Mouse (Mus musculus): Measurements from ENCODE around the gene Trappc2l. TPM values are rescaled to one million over a fixed set of nuclear protein-coding genes. Genes with fewer than 3 reads are reported as not detected.

Trappc2l gene
- polyA plus RNA-seq, 1 experiment from 2014 or later = 26.7 TPM

DNA sequence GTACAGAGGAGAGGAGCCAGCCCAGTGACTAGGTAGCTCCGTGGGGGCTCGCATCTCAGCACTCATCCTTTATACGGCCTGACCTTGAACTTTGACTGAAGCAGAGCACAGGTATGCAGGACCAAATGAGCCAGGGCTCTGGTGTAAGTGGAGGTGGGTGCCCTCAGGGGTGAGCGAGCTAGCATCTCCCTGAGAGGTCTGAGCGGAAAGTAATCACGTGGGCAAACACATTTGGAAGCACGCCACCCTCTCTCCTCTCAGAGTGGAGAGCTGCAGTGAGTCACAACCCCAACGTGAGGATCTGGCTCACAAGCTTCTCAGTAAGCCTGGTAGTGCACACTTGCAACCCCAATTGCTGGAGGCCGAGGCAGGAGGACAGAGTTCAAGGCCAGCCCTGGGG lies 30.6 kb downstream of the Trappc2l start:
- WGBS (ENCODE audit: insufficient replicate concordance) = 77% methylated on average over 9 of the region's 9 CpGs
- no peaks in the 10 kb centered on the region for H3K9me3 ChIP-seq (replicated peaks)
- ATAC-seq (ENCODE audit: low read depth) (no peak), DNase-seq (no peak)
- H3K27ac ChIP-seq = no peak overlapping the region
- H3K27me3 ChIP-seq = no peaks in the 10 kb centered on the region
- H3K4me1 ChIP-seq (replicated peaks) = peaks cover 28% of the 10 kb centered on the region
- H3K36me3 ChIP-seq = peaks cover 74% of the 10 kb centered on the region
- H3K4me3 ChIP-seq (replicated peaks) = no peak overlapping the region
- no peak overlapping the region for H3K9ac ChIP-seq
- no peak overlapping the region for H3K4me2 ChIP-seq

DNA sequence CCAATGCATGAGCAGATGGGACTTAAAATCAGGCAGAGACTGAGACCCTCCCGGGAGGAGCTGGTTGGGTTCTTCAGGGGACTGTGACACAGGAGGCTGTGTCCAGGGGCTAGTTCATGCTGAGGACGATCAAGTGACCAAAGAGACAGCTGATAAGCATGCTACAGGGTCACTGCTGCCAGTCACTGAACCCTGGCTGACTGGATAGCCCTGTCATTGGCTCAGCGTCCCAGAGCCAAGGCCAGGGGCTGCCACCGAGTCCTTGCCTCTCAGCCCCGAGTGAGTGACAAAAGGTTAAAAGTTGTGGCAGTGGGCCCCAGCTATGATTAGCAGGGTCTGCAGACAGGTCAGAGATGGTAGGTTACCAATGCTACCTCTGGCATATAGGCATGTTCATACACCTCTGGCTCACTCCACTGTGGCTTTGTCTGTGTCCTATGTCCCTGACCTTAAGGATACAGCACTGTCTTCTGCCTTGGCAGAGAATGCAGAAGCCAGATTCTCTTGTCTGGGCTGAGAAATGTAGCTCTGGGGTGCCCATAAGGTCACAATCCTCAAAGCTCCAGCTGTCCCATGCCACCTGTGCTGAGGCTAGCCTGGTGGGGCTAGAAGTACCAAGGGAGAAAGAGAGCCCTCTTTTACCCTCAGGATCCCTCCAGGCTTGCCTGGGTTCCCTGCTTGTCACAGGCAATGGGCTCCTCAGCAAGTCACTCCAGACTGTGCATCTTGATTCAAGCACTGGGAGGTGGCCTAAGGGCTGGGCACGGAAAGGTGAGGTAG lies 32.9 kb downstream of the Trappc2l start:
- Histone ChIP-seq H3K4me2 (no peak overlapping the region), H3K9ac (no peak overlapping the region), H3K4me3 (replicated peaks) (no peak overlapping the region), H3K27ac (no peak overlapping the region), H3K9me3 (replicated peaks) (no peaks in the 10 kb centered on the region), H3K36me3 (peaks cover 73% of the 10 kb centered on the region), H3K4me1 (replicated peaks) (peaks cover 11% of the 10 kb centered on the region; the same call in 1 of the 2 replicates), H3K27me3 (no peaks in the 10 kb centered on the region)
- no peak for ATAC-seq (ENCODE audit: low read depth)
- DNase-seq = no peak
- 71% methylated on average over 6 of the region's 6 CpGs for WGBS (ENCODE audit: insufficient replicate concordance)

DNA sequence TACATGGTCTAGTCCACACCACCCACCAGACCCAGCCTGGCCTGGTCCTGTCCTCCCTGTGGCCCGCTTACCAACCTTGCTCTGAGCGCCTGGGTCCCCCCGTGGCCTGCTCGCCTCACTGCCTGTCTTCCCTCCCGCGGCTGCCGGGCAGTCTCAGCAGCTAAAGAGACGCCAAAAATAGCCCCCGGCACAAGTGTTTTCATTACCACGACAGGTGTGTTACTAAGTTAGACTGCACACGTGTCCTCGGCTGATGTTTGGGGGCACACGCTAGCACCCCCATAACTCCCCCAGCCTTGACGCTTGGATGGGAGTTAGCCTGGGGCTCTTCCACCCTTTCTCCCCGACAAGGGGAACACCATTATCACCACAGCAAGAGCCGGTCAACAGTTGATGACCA lies 34.9 kb downstream of the Trappc2l start:
- ATAC-seq (ENCODE audit: low read depth) (no peak), DNase-seq (no peak)
- WGBS (ENCODE audit: insufficient replicate concordance) = 86% methylated on average over 16 of the region's 16 CpGs
- H3K4me3 ChIP-seq (replicated peaks) = no peak overlapping the region
- no peak overlapping the region for H3K9ac ChIP-seq
- H3K36me3 ChIP-seq = peaks cover 69% of the 10 kb centered on the region
- no peak overlapping the region for H3K4me2 ChIP-seq
- H3K27me3 ChIP-seq = no peaks in the 10 kb centered on the region
- no peak overlapping the region for H3K27ac ChIP-seq
- no peaks in the 10 kb centered on the region for H3K9me3 ChIP-seq (replicated peaks)
- no peaks in the 10 kb centered on the region for H3K4me1 ChIP-seq (replicated peaks)

DNA sequence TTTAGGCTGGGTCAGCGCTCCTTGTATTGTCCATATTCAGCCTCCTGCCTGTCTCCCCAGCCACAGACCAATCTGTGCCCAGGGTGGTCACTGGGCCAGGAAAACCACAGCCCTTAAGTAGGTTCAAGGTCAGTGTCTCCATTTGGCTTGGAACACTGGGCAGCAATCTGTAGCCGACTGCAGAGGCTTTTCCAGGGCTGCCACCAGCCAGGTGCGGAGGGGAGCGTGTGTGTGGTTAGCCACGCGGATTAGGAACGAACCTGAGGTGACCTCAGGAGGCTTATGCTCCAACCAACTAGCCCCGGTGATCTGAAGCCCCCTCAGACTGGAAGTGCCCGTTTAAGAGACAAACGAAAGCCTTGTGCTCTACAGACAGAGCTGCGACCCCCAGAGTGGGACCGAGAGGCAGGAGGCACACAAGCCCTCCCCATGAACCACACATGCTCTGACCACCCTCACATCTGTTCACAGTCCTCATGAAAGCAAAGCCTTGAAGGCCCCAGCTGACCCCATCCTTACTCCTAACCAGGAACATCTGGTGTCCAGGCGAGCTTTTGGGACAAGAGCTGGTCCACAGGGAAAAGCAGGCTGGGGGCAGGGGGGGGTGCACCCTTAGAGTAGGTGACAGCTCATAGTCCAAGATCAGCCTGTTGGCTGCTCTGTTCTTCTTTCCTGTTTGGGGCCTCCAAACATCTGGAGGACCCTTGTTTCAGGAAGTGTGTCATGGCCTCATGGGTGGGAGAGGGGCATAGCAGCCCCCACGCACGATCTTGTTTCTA lies 36.9 kb downstream of the Trappc2l start:
- DNase-seq (no peak), ATAC-seq (ENCODE audit: low read depth) (no peak)
- no peaks in the 10 kb centered on the region for H3K9me3 ChIP-seq (replicated peaks)
- WGBS (ENCODE audit: insufficient replicate concordance) = 79% methylated on average over 15 of the region's 15 CpGs
- no peaks in the 10 kb centered on the region for H3K4me1 ChIP-seq (replicated peaks)
- H3K36me3 ChIP-seq = peaks cover 51% of the 10 kb centered on the region
- H3K27me3 ChIP-seq = no peaks in the 10 kb centered on the region
- no peak overlapping the region for H3K27ac ChIP-seq
- H3K4me3 ChIP-seq (replicated peaks) = no peak overlapping the region
- H3K4me2 ChIP-seq = no peak overlapping the region
- no peak overlapping the region for H3K9ac ChIP-seq

DNA sequence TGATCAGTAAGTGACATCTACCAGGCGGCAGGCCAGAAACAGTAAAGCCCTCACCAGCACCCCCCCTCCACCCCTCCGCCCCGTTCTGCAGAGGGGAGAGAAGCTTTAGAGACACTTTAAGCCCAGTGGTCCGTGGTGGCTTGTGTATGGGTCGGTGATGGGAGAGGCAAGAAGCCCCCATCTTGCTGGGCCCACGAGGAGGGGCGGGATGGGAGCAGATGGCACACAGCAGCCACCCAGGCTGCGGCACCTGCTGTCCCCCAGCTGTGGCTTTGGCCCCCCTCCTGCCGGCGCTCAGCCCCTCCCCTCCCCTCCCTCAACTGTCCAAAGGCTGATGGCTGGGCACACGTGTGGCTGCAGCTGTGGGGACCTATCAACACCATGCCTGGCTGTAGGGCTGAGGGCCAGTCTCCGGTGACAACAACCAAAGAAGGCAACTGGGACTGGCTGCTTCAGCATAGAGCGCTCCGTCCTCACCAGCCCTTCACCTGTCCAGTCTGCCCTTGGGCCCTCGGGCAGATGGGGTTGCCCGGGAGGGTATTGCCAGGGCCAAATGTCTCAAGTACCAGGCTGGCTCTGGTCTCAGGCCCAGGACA lies 40.0 kb downstream of the Trappc2l start:
- Histone ChIP-seq H3K9ac (no peak overlapping the region), H3K4me3 (replicated peaks) (no peak overlapping the region), H3K36me3 (peaks cover 49% of the 10 kb centered on the region), H3K27ac (no peak overlapping the region), H3K27me3 (no peaks in the 10 kb centered on the region), H3K4me2 (no peak overlapping the region), H3K4me1 (replicated peaks) (peaks cover 10% of the 10 kb centered on the region; the same call in 1 of the 2 replicates), H3K9me3 (replicated peaks) (no peaks in the 10 kb centered on the region)
- ATAC-seq (ENCODE audit: low read depth) (no peak), DNase-seq (no peak)
- WGBS (ENCODE audit: insufficient replicate concordance) = 74% methylated on average over 16 of the region's 16 CpGs

DNA sequence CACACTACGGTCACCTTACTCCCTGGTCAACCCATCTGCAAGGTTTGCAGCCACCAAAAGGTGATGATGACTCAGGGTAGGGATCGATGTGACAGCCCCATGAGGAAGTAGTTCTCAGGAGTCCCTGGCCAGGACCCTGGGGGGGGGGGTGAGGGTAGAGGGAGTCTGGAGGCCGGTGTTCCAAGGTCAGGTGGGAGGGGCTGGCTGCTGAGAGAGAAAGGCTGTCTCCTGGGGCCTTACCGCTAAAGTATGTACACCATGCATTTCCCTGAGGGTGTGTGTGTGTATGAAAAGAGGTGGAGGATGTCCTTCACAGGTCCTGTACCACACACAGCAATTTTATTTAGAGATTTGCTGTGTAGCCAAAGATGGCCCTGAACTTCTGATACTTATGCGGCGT lies 41.2 kb downstream of the Trappc2l start:
- Histone ChIP-seq H3K9me3 (replicated peaks) (no peaks in the 10 kb centered on the region), H3K9ac (no peak overlapping the region), H3K36me3 (peaks cover 39% of the 10 kb centered on the region), H3K4me1 (replicated peaks) (peaks cover 10% of the 10 kb centered on the region; the same call in 1 of the 2 replicates), H3K27me3 (no peaks in the 10 kb centered on the region), H3K4me3 (replicated peaks) (no peak overlapping the region), H3K27ac (no peak overlapping the region), H3K4me2 (no peak overlapping the region)
- ATAC-seq (ENCODE audit: low read depth) (no peak), DNase-seq (no peak)
- WGBS (ENCODE audit: insufficient replicate concordance) = 69% methylated on average over 6 of the region's 6 CpGs

DNA sequence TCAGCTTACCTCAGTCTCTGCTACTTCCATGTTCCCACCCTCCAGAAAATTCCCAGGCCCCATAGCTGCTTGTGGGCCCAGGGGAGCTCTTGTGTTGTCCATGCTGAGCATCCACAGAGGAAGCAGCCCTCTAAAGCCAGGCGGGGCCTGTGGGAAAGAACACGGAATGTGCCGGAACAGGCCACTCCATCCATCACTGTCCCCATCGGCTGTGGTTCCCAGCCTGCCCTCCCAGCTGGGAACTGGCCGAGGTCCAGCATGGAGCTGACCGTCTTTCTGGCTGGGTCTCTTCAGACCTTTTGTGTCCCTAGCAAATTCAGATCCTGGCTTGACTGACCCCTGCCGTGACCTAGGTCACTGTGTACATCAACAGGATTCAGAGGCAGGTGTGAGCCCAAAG lies 43.3 kb downstream of the Trappc2l start:
- Histone ChIP-seq H3K9me3 (replicated peaks) (no peaks in the 10 kb centered on the region), H3K4me2 (no peak overlapping the region), H3K9ac (no peak overlapping the region), H3K36me3 (peaks cover 33% of the 10 kb centered on the region), H3K4me1 (replicated peaks) (peaks cover 10% of the 10 kb centered on the region; the same call in 1 of the 2 replicates), H3K27ac (no peak overlapping the region), H3K4me3 (replicated peaks) (no peak overlapping the region), H3K27me3 (no peaks in the 10 kb centered on the region)
- WGBS (ENCODE audit: insufficient replicate concordance) = 81% methylated on average over 7 of the region's 7 CpGs
- ATAC-seq (ENCODE audit: low read depth) (no peak), DNase-seq (no peak)

DNA sequence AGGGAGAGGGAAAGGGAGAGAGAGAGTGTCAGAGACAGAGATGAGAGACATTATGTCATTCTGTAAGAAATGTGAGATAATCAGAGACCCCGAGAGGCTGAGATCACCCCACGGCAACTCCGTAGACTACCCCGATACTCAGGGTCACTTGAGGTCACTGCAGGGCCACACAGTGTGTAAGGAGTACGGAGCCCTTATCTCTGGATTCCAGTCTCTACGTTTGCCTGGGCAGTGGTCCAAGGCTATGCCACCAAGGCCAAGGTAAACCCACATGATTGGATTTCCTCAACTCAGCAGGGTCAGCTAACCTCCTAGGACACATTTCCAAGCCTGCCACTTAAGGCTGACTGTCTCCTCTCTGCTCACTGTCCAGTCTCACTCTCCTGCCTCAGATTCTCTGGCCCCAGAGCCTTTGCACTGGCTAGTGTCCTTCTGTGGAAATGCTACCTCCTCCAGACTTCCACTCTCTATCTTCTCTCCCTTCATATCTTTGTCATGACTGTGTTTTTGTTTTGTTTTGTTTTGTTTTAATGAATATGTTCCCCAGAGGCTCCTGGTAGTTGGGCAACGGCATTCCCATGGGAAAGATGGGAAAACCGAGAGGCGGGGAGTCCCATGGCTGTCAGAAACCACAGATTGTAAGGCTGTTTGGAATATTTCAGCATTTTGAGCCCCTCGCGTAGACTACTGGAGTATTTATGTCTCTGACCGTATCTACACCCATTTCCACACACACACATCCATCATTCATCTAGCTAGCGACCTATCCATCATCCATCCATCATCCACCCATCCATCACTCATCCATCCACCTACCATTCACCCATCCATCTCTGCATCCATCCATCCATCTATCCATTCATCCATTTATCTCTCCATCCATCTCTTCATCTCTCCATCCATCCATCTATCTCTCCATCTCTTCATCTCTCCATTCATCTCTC lies 44.9 kb downstream of the Trappc2l start:
- Histone ChIP-seq H3K36me3 (peaks cover 28% of the 10 kb centered on the region; the same call in 1 of the 2 replicates), H3K4me3 (replicated peaks) (no peak overlapping the region), H3K4me2 (no peak overlapping the region), H3K9me3 (replicated peaks) (no peaks in the 10 kb centered on the region), H3K27ac (no peak overlapping the region), H3K9ac (no peak overlapping the region), H3K27me3 (no peaks in the 10 kb centered on the region), H3K4me1 (replicated peaks) (peaks cover 10% of the 10 kb centered on the region; the same call in 1 of the 2 replicates)
- DNase-seq (no peak), ATAC-seq (ENCODE audit: low read depth) (no peak)
- WGBS (ENCODE audit: insufficient replicate concordance) = 71% methylated on average over 13 of the region's 13 CpGs

DNA sequence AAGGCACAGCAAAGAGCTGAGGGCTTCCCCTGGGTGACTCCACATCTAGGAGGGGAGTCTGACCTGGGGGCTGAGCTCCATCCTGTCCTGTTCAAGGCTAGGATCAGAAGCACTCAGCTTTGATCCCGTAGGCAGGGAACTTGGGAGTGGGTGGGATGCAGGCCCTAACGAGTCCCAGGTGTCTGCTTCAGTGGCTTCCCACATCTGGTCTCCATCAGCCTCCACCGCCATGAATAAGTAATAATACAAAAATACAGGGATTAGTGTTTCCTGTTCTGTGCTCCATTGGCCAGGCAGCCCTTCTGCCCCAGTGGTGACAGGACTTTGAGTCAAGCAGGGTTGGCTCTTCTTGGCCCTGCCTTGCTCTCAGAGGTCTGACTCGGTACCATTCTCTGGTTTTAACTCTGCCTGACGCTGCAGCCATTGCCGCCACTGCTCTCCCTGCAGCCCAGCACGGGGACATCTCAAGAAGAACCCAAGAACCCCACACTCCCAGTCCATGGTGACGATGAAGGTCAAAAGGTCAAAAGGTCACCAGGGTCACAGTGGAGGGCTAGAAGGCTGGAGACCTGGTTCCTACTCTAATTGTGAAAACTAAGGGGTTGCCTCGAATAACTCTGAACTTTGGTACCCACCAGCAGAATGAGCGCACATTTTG lies 46.8 kb downstream of the Trappc2l start:
- Histone ChIP-seq H3K9me3 (replicated peaks) (no peaks in the 10 kb centered on the region), H3K36me3 (peaks cover 28% of the 10 kb centered on the region; the same call in 1 of the 2 replicates), H3K27ac (no peak overlapping the region), H3K27me3 (no peaks in the 10 kb centered on the region), H3K9ac (no peak overlapping the region), H3K4me1 (replicated peaks) (peaks cover 17% of the 10 kb centered on the region; the same call in 1 of the 2 replicates), H3K4me3 (replicated peaks) (no peak overlapping the region), H3K4me2 (no peak overlapping the region)
- no peak for ATAC-seq (ENCODE audit: low read depth)
- 77% methylated on average over 10 of the region's 10 CpGs for WGBS (ENCODE audit: insufficient replicate concordance)
- DNase-seq = no peak

DNA sequence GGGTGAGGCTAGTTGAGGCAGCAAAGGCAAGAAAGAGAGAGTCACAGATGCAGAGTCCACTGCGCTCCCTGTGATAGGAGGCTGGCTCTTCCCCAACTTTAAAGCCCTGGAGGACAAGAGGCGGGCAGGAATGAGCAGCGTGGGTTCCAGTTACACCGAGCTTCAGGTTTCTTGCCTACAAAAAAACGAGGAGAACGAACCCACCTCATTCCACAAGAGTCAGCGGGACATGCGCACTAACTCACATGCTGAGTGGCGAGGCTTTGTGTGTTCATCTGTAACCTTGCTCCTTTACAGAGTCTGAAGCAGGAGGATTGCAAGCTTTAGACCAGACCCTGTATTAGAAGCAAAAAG lies 47.3 kb downstream of the Trappc2l start:
- DNase-seq (no peak), ATAC-seq (ENCODE audit: low read depth) (no peak)
- Histone ChIP-seq H3K9ac (no peak overlapping the region), H3K4me2 (no peak overlapping the region), H3K27ac (no peak overlapping the region), H3K27me3 (no peaks in the 10 kb centered on the region), H3K9me3 (replicated peaks) (no peaks in the 10 kb centered on the region), H3K4me3 (replicated peaks) (no peak overlapping the region), H3K4me1 (replicated peaks) (peaks cover 22% of the 10 kb centered on the region), H3K36me3 (peaks cover 28% of the 10 kb centered on the region; the same call in 1 of the 2 replicates)
- 77% methylated on average over 9 of the region's 9 CpGs for WGBS (ENCODE audit: insufficient replicate concordance)

Data from liver, embryonic 13.5 days (tissue).